Mouse (Mus musculus): Measurements from ENCODE around the gene Gm29554.
"Not testable (repeated sequence)": the region's sequence is repeated elsewhere in the genome, so short reads cannot be mapped to it uniquely, and the experiment has no call there.

Gm29554 gene

GRCm38 (mm10) chrY:12273632-12274031 lies at the start of gene Gm29554:
Gene Gm29554 (plus strand): TSS chrY:12273932.
- DNase-seq (ENCODE audit: low spot score in 2 of 2) = not testable (repeated sequence)
